Mouse (Mus musculus) induced T-regulatory cell, adult 2 months (primary cell): ENCODE measurements at regions not wholly inside any gene's neighbourhood (a gene's known extent, or its start where the extent isn't known, plus 50 kb on each side); places are given as distances from the start of the nearest gene placed in this dataset.

Experiments
- DNase-seq: peaks from one replicate; pipeline ENCODE4 v3.0.0-alpha.2; 2012; ENCODE audit warnings: low read depth

DNA sequence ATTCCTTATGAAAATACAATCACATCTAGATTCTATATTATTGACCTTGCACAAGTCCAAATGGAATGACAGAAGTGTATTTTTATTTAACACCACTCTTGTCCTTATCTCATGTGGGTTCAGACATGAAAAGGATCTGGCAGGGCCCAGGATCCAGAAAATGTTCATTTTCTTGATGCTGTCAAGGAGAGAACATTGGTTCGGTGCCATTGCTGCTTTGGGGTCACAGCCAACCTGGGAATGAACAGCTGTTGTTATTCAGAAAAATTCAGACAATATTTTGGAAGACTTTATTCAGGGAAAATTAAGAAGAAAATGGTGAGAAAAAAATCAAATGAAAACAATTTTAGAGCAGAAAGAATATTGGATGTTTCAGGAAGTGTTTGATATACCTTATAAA is 590.0 kb downstream of the Iqcm start:
- DNase-seq: no peak

DNA sequence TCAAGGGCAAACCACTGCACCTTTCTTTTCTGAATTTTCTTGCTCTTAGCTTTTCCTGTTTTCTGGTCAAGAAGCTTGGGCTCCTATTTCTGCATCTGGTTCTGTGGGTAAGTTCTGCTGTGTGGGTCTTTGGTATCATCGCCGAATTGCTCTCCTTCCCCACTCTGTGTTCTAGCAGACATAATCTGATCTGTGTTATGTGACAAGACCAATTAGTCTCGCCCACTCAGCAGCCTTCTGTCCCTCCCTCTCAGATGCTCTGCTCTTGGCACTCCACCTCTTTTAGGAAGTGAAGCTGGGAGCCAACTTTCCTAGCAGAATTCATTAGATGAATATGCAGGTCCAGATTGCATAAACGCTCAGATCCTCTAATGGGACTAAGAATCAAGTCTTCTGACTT is 603.5 kb downstream of the Iqcm start:
- DNase-seq: no peak

GRCm38 (mm10) chr8:76067721-76068120 is 619.2 kb downstream of the Iqcm start:
- peak; percentile 25 for DNase-seq

- no peak for DNase-seq
These were observed 624.3 kb downstream of the Iqcm start for GRCm38 (mm10) chr8:76072671-76073351.

DNA sequence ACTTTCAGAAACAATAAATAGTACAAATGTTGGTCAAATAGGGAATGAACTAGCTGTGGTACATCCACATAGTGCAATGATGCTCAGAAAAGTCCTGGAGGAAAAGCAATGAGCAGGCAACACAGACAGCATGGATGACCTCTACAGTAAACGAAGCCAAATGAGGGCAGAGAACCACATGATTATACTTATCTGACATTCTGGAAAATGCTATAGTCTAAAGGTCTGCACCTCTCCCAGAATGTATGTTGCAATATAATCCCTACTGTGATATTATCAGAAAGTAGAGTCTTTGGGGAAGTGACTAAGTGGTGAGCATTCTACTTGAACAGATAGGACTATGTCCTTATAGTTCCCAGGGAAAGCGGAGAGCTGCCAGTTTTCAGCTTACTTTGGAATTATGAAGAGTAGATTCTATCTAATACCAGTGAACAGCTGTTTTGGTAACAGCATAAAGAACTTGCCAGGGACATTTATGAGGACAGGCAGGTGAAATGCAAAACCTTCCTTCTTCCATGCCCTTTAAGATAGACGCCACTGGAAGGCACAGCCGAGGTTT is 672.2 kb downstream of the Iqcm start:
- no peak for DNase-seq

DNA sequence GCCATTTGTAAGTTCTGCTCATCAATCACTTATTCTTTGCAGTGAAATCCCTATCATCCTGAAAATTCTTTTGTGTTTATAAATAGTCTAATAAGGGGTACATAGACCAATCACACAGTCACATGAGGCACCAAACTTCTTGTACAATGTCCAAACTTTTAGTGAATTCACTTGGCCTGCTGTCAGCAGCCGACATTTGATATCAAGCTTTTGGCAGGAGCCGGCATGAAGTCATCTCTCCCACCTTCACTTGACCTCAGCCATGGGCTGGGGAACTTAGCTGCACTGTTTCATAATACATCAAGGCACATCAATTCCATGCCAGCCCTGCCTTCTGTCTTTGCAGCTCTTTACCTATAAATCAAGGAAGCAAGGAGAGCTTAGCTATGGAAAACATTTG is 679.0 kb downstream of the Iqcm start:
- no peak for DNase-seq

DNA sequence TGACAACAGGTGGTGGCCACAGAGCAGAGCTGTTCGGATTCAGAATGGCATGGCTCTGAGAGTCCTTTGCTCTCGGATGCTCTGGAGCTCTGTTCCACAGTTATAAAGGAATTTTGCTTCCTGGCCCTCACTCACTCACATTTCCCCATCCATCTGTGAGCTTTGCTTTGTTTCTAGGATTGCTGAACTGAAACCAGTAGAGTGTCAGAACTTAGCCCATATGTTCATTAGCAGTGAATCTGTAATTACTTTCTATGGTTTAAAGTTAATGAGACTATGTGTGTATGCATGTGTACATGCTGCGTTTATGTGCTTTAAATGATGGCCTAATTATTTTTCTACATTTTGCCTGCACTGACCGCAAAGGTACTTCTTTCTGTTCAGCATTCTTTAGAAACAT is 688.7 kb downstream of the Iqcm start:
- no peak for DNase-seq

DNA sequence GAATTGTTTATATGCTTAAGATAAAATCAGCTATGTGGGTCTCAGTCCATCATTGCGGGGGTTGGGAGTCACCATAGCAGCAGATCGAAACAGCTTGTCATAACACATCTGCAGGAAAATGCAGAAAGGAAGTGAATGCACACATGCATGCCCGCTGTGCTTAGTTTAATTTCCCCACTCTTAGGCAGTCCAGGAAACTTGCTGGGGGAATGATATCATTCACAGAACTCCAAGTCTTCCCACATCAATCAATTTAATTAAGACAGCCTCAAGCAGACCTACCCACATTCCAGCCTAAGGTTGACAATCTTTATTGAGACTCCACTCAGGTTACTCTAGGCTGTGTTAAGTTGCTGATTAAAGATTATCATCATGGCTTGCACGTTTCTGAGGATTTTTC is 700.2 kb downstream of the Iqcm start:
- DNase-seq: no peak

- no peak for DNase-seq
These were observed 716.7 kb upstream of the Nr3c2 start for GRCm38 (mm10) chr8:76182520-76182919.

DNA sequence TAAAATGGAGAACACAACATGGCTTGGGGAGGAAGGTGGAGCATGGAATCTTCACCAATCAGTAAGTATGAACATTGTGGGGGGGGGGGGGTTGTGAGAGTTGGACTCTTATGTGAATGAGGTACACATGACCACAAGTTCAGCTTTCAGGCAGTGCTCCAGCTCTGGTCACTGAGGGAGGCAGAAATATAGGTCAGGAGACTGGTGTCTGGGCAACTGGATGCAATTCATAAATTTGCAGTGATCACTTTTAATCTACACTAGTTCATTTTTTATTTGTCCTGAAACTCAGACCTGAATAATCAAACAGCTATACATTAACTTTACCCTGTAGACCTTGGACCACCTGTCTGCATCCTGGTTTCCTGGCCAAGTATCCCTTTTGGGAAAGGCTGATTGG is 715.4 kb upstream of the Nr3c2 start:
- DNase-seq: no peak

DNA sequence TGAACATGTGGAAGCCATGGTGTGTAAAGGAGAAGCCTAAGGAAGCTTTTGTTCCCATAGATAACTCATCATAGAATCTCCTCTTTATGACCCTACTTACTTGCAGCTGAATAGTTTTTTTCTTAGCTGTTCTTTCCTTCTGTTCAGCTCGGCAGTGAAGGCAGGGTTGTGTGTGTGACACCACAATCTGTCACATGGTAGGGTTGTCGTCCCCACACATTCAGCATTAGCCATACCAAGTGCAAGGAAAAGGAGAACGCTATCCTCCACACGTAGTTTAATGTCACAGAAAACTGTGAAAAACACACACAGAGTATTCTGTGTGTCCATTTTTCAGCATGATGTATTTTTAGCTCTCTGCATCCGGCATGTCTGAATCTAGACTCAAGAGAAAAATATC is 711.9 kb upstream of the Nr3c2 start:
- no peak for DNase-seq

- no peak for DNase-seq
These were observed 687.4 kb upstream of the Nr3c2 start for GRCm38 (mm10) chr8:76211891-76212290.

DNA sequence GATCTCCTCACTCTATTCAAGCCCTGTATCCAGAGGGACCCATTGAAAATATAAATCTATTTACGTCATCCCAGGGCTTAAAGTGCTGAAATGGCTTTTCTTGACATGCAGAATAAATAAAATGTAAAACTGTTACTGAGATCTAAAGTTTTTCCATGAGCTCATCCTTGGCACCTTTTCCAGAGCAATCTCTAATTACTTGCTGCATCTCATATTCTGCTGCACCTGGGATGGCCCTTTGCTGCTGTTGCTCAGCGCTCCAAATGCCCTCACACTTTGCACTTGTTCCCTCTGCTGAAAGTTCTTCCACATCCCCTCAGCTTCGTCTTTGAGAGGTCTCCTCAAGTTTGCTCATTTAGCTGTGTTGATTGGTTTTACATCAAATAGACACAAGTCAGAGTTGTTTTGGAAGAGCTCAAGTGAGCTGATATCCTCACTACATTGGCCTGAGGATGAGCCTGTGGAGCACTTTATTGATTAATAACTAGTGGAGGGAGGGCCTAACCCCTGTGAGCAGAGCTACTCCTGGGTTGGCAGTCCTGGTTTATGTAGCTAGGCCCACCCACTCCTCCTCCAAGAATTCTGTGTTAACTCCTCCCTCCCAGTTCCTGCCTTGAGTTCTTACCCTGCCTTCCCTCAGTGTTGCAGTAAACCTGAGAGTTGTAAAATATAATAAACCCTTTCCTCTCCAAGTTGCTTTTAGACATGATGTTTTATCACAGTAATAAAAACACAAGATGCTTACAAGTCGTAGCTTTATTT is 681.2 kb upstream of the Nr3c2 start:
- no peak for DNase-seq

- no peak for DNase-seq
These were observed 668.4 kb upstream of the Nr3c2 start for GRCm38 (mm10) chr8:76230847-76231246.

DNA sequence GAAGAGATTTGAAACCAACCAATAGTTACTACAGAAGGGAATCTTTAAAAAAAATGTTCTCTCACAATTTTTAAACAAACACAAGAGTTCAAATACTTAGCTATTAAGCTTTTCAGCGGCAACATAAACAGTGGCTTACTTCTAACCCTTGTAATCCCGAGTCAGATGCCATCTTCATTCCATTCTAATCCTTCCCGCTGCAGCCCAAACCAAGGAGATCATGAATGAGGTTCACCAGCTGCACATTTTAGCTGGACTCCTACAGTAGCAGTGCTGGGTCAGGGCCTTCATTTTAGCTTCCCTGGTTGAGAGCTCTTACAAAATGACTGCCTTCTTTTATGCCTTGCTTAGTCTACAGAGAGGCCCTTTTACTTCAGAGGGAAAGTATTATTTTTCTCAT is 650.0 kb upstream of the Nr3c2 start:
- DNase-seq: no peak

GRCm38 (mm10) chr8:76252161-76253010 is 646.9 kb upstream of the Nr3c2 start:
- no peak for DNase-seq
